Mouse (Mus musculus) T-helper 2 cell (primary cell): ENCODE results near the gene Nfe2l3.

Experiments
- in situ Hi-C: fragments of 300-600 bp; cut with MboI, MseI; formaldehyde crosslinking; loops from one replicate; pipeline ENCODE4 v1.15.1; 2025; ENCODE audit warnings: high pct_unique_total_duplicates

Gene Nfe2l3

GRCm38 (mm10) chr6:51438826-51439330 lies 6.4 kb downstream of the Nfe2l3 start:
- in situ Hi-C loops = no loop called here

DNA sequence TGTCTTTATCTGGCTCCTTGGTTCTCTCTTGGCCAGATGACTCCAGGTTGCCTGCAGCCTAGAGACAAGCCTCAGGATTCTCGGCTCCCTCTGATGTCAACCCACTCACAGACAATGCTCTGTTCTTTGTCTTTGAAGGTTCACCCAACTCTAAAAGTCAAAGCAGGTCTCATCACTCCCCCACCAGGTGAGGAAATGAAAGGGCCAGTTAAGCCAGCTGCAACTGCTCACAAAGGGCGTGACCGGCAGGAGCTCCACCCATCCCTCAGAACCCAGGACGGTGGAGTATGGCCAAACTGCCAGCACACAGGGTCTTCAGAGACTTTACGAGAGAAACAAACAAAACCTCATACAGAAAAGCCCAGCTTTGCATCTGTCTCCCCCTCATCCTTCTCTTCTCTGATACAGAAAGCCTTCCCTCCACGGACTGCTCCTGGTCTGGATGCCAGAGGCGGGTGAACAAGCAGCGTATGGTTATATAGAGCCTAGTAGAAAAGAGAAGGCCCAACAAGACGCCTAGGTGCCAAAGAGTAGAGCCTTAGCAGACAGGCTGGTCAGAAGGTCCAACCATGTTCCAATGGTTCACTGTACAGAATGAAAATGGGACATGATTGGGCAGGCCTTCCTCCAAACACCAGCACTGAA lies 9.8 kb downstream of the Nfe2l3 start:
- in situ Hi-C loops = no loop called here

- in situ Hi-C loops = no loop called here
Observed at GRCm38 (mm10) chr6:51452927-51453503, 20.5 kb downstream of the Nfe2l3 start.

DNA sequence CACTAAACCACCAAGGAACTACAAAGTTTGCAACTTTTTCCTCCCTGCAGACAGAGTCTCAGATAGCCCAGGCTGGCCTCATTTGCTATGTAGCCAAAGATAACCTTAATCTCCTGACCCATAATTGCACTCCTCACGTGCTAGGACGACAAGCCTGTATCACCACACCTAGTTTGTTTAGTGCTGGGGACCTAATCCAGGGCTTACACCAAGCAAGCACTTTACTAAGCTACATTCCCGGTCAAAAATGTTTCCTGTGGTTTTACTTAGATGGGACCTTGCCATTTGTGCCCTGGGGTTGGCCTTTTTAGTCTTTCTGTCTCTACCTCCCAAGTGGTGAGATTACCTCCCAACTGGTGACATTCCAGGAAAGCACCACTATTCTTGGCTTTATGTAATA lies 22.5 kb downstream of the Nfe2l3 start:
- in situ Hi-C loops = no loop called here

DNA sequence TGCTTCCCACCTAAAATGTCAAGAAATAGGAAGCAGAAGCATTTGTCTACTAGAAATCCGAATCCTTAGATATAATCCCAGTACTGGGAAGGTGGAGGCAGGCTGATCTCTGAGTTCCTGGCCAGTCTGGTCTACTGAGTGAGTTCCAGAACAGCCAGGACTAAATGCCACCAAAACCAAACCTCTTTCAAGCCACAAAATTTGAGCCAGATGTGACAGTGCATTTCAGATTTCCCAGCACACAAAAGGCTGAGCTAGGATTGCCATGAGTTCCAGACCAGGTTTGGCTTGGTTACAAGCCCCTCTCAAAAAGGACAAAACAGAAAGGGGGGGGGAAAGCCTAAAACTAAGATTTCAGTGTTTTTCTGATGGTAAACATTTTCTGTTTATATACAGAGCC lies 23.7 kb downstream of the Nfe2l3 start:
- in situ Hi-C loops = no loop called here

GRCm38 (mm10) chr6:51457283-51457682 lies 24.8 kb downstream of the Nfe2l3 start:
- in situ Hi-C loops = no loop called here

DNA sequence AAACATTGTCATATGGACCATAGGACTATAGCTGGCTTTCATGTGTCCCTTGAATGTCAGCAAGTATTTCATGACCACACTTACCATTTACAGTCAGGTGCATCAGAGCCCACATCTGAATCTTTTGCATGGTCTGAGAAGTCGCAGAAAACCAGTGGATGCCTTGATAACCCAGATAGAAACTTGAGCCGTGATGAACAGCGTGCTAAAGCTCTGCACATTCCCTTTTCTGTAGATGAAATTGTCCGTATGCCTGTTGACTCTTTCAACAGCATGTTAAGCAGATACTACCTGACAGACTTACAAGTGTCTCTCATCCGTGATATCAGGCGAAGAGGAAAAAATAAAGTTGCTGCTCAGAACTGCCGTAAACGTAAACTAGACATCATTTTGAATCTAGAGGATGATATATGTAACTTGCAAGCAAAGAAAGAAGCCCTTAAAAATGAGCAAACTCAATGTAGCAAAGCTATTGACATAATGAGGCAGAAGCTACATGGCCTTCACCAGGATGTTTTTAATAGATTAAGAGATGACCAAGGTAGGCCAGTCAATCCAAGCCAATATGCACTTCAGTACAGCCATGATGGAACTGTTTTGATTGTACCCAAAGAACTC lies 25.4 kb downstream of the Nfe2l3 start:
- in situ Hi-C loops = no loop called here

DNA sequence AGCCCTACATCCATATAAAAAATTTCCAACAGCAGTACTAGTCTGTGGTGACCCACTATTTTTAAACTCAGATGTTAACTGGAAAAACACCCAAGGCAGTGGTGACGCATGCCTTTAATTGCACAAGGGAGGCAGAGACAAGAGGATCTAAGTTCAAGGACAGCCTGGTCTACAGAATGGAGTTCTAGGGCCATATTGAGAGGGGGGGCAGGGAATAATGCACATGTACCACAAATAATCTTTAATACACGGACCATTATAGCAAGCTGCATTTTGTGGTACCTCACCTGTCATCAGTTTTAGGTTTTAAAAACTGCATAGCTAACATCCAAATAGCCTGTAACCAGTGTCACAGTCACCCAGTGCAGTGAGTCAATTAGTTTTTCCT lies 26.4 kb downstream of the Nfe2l3 start:
- in situ Hi-C loops = no loop called here

- in situ Hi-C loops = no loop called here
Observed at GRCm38 (mm10) chr6:51459313-51460020, 27.0 kb downstream of the Nfe2l3 start.

GRCm38 (mm10) chr6:51460021-51460360 lies 27.5 kb downstream of the Nfe2l3 start:
- in situ Hi-C loops = no loop called here

DNA sequence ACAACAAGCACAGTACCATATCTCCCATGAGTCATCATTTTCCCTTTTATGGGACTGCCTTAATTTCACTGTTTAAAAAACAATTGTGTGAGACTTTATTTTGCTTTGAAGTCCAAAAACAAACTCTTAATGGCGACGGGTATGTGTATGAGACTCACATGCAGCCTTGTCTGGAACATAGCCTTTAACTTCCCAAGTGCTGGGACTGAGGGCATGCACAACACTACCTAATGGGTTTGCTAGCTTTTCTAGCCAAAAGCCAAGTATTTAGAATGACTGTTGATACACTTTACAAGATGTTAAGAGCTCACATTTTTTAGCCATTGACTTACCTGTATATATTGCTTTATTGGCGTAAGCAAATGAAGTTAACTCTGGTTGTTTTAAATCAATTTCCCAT lies 27.9 kb downstream of the Nfe2l3 start:
- in situ Hi-C loops = no loop called here

DNA sequence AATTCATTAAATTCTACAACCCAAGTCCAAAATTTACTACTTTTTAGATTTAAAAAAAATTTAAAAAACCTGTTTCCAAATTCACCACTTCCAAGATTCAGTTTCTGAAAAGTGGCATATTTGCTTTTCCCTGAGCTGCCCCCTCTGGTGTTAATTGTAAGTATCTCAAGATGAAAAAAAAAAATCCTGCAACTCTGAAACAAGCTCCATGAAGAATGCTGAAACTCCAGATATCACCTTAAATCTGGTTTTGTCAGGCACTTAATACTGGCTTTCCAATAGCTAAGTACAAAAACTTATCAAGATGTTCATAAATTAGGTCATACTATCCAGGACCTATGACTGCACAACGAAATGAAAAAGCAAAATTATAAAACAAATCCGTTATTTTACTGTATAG lies 35.2 kb downstream of the Nfe2l3 start:
- in situ Hi-C loops = no loop called here

DNA sequence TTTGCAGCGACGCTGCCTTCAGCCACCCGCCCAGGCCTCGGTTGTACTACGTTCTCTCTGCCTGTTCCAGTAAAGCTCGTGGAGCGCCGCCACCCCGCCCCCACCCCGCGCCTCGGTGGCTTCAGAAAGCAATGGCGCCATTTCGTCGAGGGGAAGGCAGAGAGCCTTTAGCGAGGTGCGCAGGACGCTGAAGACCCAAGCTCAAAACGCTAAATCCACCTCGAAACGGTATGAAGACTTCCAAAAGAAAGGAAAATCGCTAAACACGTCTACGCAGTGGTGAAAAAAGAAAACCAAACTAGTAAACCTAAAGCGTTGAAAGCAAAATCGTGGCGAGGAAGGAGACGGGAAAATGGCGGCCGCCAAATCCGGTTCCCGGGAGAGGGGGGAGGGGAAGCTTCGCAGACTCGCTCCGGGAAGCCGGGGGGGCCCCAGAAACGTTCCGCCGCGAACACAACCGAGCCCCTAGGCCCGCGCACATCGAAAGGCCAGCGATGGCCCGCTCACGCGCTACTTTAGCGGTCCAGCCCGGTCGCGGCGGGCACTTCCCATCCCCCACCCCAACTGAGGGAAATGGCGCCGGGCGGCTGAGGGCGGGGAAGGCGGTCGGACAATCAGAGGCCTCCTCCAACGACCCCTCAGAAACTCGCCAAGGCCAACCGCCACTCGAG lies 36.6 kb downstream of the Nfe2l3 start:
- in situ Hi-C loops = no loop called here

DNA sequence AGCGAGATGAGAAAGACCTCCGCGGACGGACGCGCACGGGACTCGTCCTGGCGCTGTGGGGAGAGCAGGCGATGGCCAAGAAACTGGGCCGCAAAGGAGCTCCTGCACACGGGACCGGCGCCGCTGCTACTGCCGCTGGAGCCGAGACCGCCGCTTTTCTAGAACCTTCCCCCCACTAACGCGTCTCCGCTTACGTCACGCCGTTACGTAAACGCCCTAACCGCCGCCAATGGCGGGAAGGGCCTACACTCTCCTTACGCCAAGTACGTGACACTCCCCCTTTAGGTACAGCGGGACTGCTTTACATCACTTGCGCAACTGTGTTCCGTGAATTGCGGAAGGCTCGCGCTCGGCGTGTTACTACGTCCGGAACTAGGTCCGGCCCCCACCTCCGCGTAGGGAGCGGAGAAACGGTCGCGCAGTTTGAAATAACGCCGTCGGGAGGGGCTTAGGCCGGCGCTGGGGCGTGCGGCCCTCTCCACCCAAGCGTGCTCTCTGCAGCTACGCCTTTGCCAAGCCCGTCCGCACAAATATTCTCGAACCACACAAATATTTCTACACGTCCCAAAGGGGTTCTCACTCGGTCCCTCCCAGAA lies 37.3 kb downstream of the Nfe2l3 start, which contains the start of gene Hnrnpa2b1:
Hnrnpa2b1 (minus strand) TSS at position 180 of the 596 bp plus-strand sequence.
- in situ Hi-C loops = no loop called here

DNA sequence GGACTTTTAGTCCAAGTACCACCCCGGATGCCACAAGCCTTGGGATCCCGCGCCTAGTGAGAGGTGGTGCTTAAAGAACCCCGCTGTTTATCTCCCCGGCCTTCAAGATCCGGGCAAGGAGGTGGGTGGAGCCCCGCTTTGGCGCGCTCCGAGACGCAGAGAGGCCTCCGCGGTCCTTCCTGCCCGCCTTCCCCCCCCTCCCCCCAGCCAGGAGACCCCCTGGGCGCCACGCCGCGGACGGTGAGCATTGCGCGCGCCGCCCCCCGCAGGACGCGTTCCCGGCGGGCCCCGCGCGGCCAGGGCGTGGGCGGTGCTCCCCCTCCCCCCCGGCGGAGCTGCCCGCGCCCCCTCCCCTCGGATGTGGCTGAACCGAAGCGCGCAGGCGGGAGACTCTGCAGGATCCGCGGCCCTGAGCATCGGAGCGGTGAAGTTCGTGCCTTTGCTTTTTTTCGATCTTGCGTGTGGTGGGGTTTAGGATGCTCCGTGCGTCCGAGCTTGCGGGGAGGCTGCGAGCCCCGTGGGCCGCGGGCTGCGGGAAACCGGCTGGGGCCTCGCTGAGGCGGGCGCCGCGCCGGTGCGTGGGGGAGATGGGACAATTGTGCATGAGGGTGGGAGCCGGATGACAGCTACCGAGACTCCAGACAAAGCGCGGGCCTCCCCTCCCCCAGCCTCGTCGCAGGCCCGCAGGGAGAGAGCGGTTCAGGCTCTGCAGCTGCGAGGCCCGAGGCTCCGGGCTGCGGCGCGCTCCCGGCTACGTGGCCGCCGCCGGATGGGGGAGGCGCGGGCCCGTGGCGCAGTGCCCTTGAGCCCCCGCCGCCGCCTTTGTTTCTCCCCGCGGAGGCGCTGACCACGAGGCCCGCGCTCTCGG lies 38.1 kb downstream of the Nfe2l3 start, which contains the start of gene Cbx3:
Cbx3 (plus strand) TSS at position 50 of the 868 bp plus-strand sequence.
- in situ Hi-C loops = no loop called here

DNA sequence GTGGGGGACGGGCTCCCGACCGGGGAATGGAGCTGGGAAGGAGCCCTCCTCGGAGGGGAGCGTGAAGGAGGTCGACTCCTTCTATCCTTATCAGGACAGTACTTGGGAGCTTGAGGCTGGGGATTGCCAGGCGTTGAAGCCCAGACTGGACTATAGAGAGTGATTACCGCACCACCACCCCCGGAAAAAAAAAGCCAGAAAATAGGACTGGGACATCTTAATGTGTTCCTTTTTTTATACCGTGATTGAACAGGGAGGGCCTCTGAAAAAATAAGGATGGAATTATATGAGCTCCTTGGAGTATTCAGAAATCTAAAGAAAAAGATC lies 38.7 kb downstream of the Nfe2l3 start:
- in situ Hi-C loops = no loop called here

- in situ Hi-C loops = no loop called here
Observed at GRCm38 (mm10) chr6:51471782-51472181, 39.3 kb downstream of the Nfe2l3 start.

DNA sequence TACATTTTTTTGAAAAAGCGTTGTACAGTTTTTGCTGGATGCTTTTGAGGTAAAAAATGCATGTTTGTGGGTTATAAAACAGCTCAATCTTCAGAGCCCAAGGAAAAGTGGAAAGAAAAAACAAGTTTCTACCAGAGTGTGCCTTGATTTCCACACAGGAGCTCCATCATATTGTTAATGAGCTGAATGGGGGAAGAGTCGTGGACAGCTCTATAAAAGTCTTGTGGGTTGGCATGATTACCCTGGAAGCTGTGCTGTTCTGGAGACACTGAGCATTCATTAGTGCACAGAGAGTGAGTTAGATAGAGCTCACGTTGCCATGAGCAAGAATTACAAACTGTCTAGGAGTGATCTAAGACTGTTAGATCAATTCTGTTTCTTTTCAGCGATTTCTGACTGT lies 39.7 kb downstream of the Nfe2l3 start:
- in situ Hi-C loops = no loop called here

GRCm38 (mm10) chr6:51479136-51479731 lies 46.8 kb downstream of the Nfe2l3 start:
- in situ Hi-C loops = no loop called here

DNA sequence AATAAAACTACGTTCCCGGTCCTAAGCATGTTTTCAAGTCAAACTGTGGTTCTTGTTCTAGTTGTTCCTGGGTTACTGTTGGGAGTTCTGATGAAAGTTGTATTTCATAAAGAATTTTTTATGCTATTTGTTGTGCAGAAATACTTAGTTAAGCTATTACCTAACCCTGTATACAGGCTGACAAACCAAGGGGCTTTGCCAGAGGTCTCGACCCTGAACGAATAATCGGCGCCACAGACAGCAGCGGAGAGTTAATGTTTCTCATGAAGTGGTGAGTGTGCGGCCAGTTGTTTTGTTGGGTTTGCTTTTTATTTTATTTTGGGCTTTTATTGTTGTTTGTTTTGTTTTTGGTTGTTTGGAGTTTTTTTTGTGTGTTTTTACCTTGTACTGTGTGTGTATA lies 49.1 kb downstream of the Nfe2l3 start:
- in situ Hi-C loops = no loop called here
